Comparison of ENCODE assay signal across 18 mouse cellular contexts in the genomic region with DNA sequence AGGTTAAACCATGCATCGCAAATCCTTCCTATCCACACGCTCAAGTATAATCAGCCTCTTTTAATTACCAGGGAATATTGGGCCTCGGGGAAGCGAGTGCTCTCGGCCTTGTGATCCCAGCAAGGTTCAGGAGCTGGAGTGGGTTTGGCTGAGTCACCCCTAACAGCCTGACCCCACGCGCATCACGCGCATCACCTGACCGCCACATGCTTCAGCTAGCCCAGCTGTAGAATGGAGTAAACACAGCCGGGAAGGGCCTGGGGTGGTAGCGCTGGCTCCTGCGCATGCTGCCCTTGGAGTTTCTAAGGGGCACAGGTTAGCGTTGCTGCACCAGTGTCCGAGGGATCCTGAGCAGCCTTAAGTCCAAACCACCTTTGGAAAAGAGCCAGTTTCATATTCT.
"Had no signal": no experiment of that assay in that cellular context is flagged by ENCODE, and none has a peak within 500 bp of the region (broad histone marks: within the 10 kb centered on the region; RNA-seq: fewer than 3 reads in every experiment).

No protein-coding gene starts in this region.

- H3K36me3 ChIP-seq: limb, embryonic 12.5 days; limb, embryonic 15.5 days; stomach, embryonic 15.5 days had no signal

- ATAC-seq: intestine, postnatal 0 days had no signal

- H3K27ac ChIP-seq: left cerebral cortex, adult 2 months; limb, embryonic 12.5 days; limb, embryonic 15.5 days; liver, embryonic 14.5 days; stomach, embryonic 15.5 days had no signal

- H3K4me3 ChIP-seq: left cerebral cortex, adult 2 months; limb, embryonic 12.5 days; limb, embryonic 15.5 days; myocyte; stomach, embryonic 15.5 days had no signal

- H3K4me2 ChIP-seq: limb, embryonic 12.5 days; limb, embryonic 15.5 days; liver, embryonic 11.5 days; midbrain, embryonic 11.5 days; stomach, embryonic 15.5 days had no signal

- H3K9me3 ChIP-seq: limb, embryonic 15.5 days; stomach, embryonic 15.5 days had no signal

- H3K9ac ChIP-seq: limb, embryonic 12.5 days; limb, embryonic 15.5 days; liver, embryonic 14.5 days; stomach, embryonic 15.5 days had no signal

- H3K27me3 ChIP-seq: limb, embryonic 12.5 days; limb, embryonic 15.5 days; stomach, embryonic 15.5 days had no signal

- DNase-seq: kidney, adult 8-10 months; kidney, postnatal 10 days; layer of hippocampus, postnatal 36 days; lung, adult 2 months; lung, postnatal 14 days; lung, postnatal 4 days; midbrain, embryonic 14.5 days; spleen, adult 18-20 months; thymus, postnatal 25 days had no signal
